Mouse (Mus musculus) thymus, postnatal 36 days (tissue): ENCODE measurements around the gene Bcl2l14.

Experiments used
- DNase-seq, 2 experiments: peaks; one replicate each; pipeline ENCODE4 v3.0.0; 2022; ENCODE audit warnings: mixed read lengths in 2 of 2

Gene Bcl2l14

DNA sequence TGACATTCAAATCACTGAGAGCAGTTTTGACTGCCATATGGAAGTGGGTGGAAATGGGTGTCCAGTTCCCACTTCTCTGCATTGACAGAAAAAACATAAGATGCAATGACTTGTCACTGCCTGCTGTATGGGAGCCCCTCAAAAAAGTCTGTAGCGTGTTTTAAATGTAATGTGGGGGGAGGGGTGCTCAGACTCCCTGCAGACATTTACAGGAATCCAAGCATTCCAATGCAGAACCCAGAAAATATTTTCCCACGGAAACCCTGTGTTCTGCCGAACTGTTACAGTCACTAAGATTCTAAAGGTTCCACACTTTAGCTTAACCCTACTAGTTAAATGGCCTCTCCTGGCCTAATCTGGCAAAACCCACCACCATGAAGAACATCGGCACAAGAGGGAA is at the start of gene Bcl2l14:
TSS of gene Bcl2l14 (plus strand) at position 301 of the 400 bp plus-strand sequence.
- no peak for DNase-seq

DNA sequence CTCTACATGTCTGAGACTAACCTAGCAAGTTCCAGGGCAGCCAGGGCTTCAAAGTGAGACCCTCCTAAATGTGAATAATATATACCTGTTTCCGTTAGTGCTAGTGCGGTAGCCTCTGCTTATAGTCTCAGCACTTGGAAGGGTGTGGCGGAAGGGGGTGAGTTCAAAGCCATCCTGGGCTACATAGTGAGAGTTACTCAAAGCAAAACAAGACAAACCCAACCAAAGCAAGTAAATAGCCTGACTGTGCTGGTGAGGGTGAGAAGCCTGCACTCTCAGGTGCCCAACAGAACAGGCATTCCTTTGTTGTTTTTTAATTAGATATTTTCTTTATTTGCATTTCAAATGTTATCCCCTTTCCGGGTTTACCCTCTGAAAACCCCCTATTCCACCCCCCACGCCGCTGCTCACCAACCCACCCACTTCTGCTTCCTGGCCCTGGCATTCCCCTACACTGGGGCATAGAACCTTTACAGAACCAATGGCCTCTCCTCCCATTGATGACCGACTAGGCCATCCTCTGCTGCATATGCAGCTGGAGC is 47.5 kb upstream of the Bcl2l14 start:
- DNase-seq: no peak

DNA sequence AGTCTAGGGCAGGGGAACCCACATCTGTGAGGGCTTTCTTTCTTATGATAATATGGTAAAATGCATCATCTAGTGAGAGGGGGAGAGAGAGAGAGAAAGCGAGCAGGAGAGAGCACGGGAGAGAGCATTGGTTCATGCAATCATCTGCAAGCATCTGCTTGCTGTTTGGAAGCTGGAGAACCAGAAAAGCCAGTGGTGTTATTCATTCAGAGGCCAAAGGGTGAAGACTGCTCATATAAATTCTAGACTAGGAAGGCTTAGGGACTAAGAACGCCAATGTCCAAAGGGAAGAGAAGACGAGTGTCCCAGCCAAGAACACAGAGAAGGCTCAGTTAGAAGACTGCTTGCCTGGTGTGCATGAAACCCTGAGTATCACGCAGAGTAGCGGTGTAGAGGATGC is 43.2 kb upstream of the Bcl2l14 start:
- no peak for DNase-seq

DNA sequence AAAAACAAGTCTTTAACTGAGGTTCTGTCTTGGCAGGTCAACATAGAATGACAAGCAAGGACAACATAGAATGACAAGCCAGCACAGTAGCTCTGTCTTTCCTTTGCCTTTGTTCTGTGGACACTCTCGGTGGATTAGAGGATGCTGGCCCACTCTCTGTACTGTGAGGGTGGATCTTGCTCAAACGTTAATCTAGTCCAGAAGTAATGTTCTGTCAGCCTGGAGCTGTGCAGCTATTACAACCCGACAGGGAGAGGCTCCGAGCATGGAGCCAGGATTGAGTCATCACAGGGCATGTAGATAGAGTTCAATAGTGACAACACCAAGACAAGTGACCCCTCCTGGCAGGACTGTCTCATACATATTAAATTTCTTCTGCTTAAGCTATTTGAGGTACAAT is 42.4 kb upstream of the Bcl2l14 start:
- DNase-seq: no peak

DNA sequence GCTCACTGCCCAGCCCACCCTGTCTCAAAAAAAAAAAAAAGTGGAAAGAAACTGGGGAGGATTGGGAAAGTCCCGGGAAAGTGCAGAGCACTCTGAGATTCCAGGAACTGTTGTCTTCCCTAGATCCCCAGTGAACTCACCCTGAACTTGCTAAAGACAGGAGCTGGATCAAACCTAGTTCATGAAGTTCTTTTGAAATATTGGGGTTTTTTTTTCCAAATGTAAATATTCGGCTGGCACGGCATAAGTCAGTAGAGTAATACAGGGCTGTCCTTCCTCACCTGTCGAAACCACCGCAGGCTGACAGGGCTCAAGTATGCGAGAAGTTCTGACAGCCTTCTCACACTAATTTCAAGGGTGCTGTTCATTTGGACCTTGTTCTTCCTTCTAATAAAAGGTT is 38.5 kb upstream of the Bcl2l14 start:
- DNase-seq: no peak

DNA sequence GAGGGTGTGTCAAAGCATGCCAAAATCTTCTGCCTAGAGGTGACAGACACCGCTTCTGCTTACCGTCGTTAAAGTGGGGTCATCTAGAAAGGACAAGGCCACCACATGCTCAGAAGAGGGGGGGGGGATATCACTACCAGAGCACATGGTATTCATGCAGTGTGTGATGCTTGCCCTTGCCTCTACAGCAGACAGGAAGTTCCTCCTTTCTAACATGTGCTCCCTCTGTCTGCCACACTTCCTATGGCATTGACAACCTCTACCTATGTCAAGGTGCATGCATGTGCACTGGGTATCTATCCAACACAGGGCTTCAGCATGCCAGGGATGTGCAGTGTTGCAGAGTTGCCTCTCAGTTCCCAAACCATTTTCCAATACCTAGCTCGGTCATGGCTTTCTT is 36.0 kb upstream of the Bcl2l14 start:
- no peak for DNase-seq

DNA sequence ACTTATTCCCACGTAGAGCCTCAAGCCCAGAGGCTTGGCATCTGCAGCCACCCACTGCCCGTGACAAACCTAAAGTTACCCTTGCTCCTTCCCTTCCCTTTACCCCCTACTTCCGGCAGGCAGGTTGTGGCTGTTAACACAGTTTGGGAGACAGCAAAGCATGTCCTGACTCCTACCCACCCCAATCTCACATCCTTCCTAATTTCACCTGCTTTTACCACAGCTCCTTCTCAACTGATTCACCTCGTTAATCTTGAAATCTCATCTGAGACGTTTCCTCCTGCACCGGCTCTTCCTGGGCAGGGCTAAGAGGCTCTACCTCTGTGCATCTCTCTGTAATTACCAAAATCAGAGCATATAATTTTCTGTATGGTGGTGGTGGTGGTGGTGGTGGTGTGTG is 31.5 kb upstream of the Bcl2l14 start:
- DNase-seq: no peak

DNA sequence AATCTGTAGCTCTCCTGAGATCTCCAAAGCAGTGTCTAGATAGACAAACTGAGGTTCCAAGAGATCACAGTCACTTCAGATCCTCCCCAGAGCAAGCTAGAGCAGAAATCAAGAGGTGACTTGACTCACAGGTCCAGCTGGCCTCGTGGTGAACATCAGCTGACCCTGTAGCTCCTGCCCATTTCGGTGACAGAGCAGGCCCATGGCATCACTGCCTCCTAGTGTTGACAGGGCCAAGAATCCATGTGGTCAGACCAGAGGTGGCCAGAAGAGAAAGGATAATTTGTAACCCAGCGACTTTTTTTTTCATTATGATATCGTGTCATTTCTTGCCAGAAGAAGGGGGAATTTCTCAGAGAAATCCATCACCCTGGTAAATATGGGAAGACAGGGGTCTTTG is 30.2 kb upstream of the Bcl2l14 start:
- DNase-seq: no peak

DNA sequence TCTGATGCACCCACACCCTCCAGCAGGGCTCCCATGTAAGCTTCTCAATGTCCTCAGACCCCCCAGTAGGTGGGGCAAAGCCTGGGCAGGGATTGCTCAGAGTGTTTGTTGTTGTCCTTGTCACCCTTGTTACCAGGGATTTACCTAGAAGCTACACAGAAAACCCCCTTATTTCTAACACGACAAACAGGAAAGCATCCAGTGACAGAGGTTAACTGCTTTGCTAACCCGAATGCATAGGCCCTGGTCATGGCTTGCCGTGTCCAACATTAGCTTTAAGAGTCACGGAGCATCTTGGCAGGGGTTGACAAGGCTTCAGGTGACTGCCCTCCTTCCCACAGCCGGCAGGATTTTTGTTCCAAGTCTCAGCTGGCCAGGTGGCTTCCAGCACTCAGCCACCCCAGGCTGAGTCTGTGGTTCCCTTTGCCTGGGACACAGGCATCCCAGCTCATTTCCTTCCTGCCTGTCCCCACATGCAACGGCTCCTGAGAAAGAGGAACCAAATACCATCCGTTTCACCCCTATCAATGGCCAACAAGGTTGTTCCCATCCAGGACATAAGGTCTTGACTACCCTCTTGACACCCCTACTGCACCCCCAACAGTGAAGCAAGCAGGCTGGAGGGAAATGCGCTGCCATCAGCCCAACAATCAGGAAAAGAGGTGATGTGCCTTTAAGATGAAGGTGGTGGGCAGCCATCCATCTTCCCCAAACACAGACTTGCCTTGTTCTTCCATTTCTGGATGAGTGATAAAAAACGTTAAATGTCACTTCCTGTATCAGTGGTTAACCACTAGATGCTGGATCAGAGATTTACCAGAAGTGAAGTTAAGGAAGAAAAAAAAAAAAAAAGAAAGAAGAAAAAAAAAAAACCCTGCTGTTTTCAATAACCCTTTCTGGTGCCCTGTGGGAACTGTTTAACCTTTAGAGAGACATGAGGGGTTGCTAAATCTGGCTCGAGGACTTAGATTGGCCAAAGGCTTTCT is 29.5 kb upstream of the Bcl2l14 start:
- DNase-seq: no peak

DNA sequence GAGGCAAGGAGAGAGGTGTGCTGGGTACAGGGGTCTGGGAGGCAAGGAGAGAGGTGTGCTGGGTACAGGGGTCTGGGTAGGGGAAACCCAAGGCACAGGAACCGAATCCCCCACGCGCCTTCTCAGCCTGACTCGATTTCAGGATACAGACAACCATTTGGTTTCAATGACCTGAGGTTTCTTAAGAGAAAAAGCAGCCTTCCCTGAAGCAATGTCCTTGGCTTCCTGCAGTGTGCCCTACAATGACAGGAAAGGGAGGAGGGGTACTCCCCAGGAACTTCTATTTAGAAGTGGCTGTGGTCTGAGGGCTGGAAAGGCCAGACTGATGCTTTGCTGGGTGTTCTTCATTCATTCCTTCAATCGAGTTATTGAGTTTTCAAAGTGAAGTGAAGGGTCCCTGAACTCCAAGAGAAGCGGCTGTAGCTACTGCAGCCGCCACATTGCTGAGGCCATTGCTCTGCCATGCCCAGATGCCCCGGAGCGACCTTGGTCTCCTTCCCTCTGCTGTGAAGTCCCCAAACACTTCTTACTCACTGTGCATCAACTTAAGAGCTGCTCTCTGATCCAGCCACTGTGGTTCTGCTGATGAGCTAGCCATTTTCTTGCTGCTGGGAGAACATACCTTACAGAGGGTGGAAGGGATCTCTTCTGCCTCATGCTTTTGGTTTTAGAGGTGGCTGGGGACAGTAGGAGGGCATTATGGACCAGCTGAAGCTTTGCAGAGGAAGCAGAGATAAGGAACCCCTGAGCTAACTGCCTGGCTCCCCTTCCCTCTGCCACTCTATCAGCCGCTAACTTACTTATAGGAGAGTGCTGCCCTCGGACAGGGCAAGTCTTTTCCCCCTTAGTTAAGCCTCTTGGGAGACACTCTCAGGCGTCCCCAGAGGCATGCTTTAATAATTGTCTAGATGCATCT is 28.5 kb upstream of the Bcl2l14 start:
- DNase-seq: no peak

DNA sequence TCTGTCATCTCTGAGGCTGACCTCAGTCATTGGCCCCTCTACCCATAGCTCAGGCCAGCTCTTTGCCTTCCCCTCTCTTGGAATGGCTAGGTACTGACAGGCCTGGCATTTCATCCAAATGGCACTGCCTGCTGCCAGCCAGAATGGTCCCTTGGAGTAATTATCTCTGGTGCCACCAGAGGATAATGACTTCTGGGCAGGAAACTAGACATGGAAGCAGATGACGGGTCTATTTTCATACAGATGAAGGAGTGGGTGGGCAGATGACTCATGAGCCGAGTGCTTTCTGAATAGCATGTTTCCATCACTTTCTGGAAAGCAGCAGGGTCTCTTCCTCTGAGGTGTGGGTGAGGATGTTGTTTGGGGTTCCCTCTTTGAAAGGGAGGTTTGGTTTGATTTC is 23.2 kb upstream of the Bcl2l14 start:
- no peak for DNase-seq

DNA sequence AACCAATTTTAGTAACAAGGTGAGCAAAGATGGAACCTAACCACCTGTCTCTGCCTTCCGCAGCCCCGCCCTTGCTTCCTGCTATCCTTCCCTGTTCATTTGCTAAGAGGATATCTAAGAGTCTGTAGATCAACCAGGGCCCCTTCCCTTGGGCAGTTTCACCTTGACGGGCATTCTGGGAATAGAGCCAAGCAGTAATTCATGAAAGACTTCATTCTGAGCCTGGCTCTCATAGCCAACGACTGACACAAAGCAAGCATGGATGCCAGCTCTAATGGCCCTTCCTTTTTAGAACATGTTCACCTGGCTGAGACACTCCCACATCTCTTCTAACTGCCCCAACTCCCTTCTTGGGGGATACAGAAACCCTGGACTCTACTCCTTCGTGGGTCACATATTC is 18.9 kb upstream of the Bcl2l14 start:
- no peak for DNase-seq

DNA sequence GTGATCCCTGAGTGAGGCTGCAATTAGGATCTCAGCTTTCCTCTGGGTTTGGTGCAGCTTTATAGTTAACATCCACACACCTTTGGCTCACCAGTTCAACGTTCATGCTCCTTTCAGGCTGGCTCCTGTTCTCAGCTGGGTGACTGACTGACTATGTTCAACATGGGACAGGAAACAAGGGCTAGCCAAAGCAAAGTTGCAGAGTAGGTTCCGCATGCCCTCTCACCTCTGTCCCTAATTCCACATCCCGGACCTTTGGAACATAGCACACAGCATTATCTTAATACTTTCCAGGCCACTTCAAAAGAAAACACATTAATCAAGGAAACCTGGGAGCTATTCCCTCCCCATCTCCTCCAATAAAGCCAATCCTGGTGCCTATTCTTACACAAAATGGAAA is 18.3 kb upstream of the Bcl2l14 start:
- DNase-seq: no peak

DNA sequence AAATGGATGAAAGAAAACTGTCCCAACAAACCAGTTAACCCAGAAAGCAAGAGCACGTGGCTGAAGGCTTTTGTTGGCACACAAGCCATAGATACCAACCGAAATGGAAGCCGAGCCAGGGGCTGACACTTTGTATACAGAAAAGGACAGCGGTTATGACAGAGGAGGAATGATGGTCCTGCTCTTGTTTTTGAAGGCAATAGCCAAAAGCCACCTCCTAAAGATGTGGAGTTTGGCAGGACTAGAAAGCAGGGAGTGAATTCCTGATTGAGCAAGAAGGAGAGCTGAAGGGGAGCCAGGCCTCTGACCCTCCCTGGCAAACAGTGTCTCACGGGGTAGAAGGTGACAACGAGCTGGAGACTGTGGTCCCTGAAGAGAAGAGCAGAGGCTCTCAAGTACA is 14.7 kb upstream of the Bcl2l14 start:
- DNase-seq: no peak

DNA sequence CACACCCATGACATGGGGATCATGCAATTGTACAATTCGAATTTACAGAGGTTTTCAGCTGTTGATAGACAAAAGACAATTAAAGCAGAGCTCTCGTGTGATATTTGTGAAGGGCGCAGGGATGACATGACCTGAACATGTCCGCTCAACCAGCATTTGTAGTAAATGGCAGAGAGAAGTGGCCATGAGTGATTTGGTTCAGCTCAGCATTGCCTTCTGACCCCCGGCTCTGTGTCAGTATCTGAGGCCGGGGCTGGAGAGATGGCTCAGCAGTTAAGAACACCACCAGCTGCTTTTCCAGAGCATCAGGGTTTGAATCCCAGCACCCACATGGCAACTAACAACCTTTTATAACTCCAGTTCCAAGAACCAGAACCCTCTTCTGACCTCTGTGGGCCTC is 10.2 kb upstream of the Bcl2l14 start:
- no peak for DNase-seq

DNA sequence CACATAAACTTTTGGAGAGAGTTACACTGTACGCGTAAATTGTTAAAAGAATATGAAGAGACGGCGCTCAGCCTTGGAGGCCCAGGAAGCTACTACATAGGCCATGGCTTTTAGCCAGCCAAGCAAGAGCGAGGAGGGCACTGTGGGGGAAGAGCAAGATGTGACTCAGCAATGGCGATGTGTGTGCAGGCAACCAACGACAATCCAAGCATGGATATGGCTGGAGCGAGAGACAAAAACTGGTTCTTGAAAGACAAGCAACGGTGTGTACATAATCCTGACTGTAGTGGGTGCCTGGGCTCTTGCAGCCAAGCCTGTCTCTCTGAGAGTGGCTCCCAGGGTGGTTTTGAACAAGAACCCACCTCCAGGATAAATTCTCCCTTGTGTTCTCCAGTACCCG is 8.7 kb upstream of the Bcl2l14 start:
- DNase-seq: no peak

DNA sequence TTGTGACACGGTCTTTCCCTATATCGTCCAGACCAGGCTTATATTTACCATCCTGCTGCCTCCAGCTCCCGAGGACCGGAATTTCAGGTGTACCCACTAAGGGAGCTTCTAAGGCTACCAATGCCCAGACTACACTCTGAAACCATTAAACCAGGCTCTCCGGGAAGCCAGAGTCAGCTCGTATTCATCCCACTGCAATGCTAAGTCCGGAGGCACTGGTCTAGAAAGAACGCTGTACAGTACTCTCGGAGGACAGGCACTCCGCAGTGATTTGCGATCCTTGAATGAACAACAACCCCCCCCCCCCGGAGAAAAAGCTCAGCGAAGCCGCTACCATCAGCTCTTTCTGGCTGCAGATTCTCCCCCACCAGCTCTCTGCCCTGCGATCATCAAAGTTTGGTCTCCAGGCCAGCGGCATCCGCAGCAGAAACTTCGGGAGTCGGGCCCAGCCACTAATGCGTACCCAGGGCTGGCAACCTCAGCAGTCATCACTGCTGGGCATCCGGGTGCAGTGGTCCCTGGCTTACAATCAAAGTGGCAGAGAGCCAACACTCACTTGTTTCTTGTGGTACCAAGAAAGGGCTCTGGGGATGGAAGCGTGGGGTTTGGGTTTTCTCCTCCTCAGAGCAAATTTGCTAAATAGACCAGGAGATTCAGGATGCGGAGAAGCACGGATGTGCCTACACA is 7.6 kb upstream of the Bcl2l14 start:
- DNase-seq: no peak

DNA sequence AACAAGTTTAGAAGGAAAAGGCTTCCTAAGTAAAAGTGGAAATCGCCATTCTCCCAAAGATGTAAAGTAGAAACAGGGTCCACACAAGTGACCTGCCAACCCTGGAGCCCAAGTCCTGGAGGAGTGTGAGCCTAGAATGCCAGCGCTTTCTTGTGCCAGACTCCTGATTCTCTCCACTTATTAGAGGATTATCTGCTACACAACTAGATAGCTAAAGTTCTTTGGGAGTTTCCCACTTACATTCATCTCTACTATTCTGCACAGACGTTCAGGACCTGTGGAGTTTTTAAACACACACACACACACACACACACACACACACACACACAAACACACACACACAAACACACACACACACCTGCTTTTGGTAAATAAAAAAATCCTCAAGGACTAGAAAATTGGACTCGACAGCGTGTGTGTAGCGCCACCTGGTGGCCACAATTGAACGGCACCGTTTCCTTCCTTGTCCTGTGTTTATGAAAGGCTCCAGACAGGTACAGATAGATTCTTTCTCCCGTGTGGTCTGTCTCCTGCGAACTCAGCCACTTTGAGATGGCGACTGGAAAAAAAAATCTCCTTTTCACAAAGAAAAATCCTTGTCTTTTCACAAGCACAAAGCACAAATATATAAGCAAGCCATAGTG is 6.7 kb upstream of the Bcl2l14 start:
- peak; percentile 66 to 75 for DNase-seq

DNA sequence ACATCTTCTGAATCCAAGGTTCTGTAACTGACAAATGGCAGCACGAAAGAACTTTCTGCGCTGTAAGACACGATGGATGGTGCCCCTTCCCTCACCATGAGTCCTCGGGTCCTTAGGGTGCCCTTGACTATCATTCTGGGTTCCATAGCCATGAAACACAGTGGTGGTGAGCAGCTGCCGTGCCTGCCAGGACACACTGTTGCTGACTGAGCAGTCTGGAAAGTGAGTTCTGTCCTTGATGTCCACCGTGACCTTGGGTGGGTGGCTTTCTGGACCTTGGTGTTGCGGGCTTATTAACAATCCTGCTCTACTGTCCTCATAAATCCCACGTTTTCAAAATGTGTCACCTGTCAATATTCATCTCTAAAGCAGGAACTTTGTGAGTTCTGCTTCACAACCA is 6.2 kb upstream of the Bcl2l14 start:
- no peak for DNase-seq

DNA sequence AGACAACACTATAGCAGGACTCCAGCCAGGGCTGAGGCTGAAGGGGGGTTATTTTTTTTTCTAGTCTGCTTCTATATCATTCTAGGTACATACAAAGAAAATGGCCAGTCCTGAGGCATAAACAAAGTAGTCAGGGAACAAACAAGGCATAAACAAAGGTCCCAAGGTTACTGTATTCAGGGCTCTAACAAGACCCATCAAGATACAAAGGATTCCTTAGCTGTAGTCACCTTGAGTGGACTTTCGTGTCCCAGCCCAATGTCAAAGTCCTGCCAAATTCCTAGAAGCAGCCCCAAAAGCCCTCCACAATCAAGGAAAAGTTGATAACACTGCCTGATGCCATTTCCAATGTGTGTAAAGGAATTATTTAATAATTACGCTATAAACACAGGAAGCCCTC is 5.3 kb upstream of the Bcl2l14 start:
- no peak for DNase-seq

DNA sequence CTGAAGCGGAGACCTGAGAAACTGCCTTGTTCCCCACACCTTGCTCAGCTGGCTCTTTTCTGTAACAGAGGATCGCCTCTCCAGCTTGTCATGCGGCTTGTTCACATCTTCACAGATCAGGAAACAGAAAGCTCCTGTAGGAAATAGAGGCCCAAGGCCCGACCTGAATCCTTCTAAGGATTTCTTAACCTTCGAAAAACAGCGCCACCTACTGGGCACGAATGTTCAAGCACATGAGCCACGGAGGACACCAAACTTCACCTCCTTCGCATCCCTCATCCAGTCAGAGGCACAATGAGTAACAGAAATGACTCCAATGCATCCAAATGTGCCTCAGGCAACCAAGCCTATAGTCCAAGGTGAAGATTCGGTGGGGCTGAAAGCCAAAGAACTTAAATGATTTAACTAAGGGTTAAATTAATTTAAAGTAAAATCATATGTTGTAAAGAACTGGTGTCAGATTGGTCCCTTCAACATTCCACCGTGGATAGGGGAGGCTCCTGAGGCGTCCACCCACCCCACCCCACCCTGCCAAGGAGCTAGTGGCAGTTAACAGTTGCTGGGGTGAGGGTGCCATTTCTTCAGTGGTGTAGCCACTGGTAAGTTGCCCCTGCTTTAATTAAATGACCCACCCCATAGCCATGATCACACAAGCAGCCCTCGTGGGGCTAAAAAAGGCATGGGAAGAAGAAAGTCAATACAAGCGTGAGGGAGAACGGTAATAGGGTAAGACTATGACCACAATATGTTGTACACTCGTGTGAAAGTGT is 7.0 kb downstream of the Bcl2l14 start:
- peak; percentile 50 to 59 for DNase-seq

DNA sequence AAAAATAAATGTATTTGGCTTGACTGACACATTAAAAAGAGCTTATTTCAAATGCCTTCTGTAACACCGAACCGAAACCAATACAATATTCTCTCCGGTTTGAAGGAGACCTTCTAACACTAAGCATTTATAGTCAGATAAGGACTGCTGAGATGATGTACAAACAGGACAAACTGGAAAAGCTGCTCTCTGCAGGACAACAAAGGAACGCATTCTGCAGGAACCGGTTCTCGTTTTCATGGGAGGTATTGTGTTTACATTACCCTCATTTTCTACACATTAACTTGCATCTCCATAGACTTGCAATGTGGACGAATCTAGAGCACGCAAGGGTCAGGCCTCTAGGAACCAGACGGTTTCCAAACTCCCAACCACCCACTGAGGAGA is 7.6 kb downstream of the Bcl2l14 start:
- no peak for DNase-seq
